Mouse (Mus musculus): ENCODE measurements around the gene Alox12b.
A peak's percentile ranks its signal among the peaks of the same experiment; 100 is the strongest.

Gene Alox12b

GRCm38 (mm10) chr11:69156800-69157199 lies at the start of gene Alox12b:
TSS of gene Alox12b (plus strand) at chr11:69156989.
- DNase-seq (ENCODE audit: low spot score in 2 of 2): no peak

- peak in 1 of 2 experiments; percentile 7 for DNase-seq (ENCODE audit: low spot score in 2 of 2)
Observed at GRCm38 (mm10) chr11:69107676-69108075, 49.1 kb upstream of the Alox12b start.

GRCm38 (mm10) chr11:69108223-69108622 lies 48.6 kb upstream of the Alox12b start:
- DNase-seq (ENCODE audit: low spot score in 2 of 2): peak in 1 of 2 experiments; percentile 6

GRCm38 (mm10) chr11:69109032-69109900 lies 47.5 kb upstream of the Alox12b start:
- peak in 1 of 2 experiments; percentile 10 for DNase-seq (ENCODE audit: low spot score in 2 of 2)

- peak; percentile 80 to 90 for DNase-seq (ENCODE audit: low spot score in 2 of 2)
Observed at GRCm38 (mm10) chr11:69110319-69111046, 46.3 kb upstream of the Alox12b start.

GRCm38 (mm10) chr11:69111051-69111810 lies 45.6 kb upstream of the Alox12b start:
- DNase-seq (ENCODE audit: low spot score in 2 of 2): no peak

GRCm38 (mm10) chr11:69111865-69112264 lies 44.9 kb upstream of the Alox12b start:
- DNase-seq (ENCODE audit: low spot score in 2 of 2): no peak

GRCm38 (mm10) chr11:69114018-69114417 lies 42.8 kb upstream of the Alox12b start:
- DNase-seq (ENCODE audit: low spot score in 2 of 2): no peak

GRCm38 (mm10) chr11:69114621-69115020 lies 42.2 kb upstream of the Alox12b start:
- DNase-seq (ENCODE audit: low spot score in 2 of 2): no peak

- no peak for DNase-seq (ENCODE audit: low spot score in 2 of 2)
Observed at GRCm38 (mm10) chr11:69116843-69117242, 39.9 kb upstream of the Alox12b start.

- no peak for DNase-seq (ENCODE audit: low spot score in 2 of 2)
Observed at GRCm38 (mm10) chr11:69117737-69118695, 38.8 kb upstream of the Alox12b start.

- peak in 1 of 2 experiments; percentile 87 for DNase-seq (ENCODE audit: low spot score in 2 of 2)
Observed at GRCm38 (mm10) chr11:69118765-69119164, 38.0 kb upstream of the Alox12b start.

- no peak for DNase-seq (ENCODE audit: low spot score in 2 of 2)
Observed at GRCm38 (mm10) chr11:69119446-69120155, 37.2 kb upstream of the Alox12b start.

- DNase-seq (ENCODE audit: low spot score in 2 of 2): no peak
Observed at GRCm38 (mm10) chr11:69120221-69121000, 36.4 kb upstream of the Alox12b start, which contains the start of gene Hes7. TSS of gene Hes7 (plus strand) at chr11:69120404.

- DNase-seq (ENCODE audit: low spot score in 2 of 2): no peak
Observed at GRCm38 (mm10) chr11:69121001-69121740, 35.6 kb upstream of the Alox12b start.

GRCm38 (mm10) chr11:69121741-69122335 lies 35.0 kb upstream of the Alox12b start:
- no peak for DNase-seq (ENCODE audit: low spot score in 2 of 2)

GRCm38 (mm10) chr11:69122336-69122951 lies 34.3 kb upstream of the Alox12b start, which contains the start of gene 9130213A22Rik:
TSS of gene 9130213A22Rik (minus strand) at chr11:69122589.
- DNase-seq (ENCODE audit: low spot score in 2 of 2): peak; percentile 80 to 85

Data from frontal cortex, postnatal 14 days (tissue).